Mouse (Mus musculus): ENCODE data around the gene Fam229a.
"Not testable (repeated sequence)": the region's sequence is repeated elsewhere in the genome, so short reads cannot be mapped to it uniquely, and the experiment has no call there.

The Fam229a gene

DNA sequence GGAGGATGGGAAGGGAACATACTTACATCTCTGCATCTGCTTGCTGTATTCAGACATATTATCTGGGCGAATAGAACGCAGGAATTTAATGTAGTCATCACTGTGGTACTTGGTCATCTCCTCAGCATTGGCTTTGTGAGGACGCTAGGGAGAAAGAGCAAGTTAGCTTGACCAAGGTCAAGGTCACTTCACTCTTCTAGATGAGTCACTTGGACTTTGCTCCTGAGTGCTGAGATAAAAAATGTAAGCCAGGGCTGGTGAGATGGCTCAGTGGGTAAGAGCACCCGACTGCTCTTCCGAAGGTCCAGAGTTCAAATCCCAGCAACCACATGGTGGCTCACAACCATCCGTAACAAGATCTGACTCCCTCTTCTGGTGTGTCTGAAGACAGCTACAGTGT, 37.9 kb downstream of the Fam229a start:
- DNase-seq = not testable (repeated sequence)

DNA sequence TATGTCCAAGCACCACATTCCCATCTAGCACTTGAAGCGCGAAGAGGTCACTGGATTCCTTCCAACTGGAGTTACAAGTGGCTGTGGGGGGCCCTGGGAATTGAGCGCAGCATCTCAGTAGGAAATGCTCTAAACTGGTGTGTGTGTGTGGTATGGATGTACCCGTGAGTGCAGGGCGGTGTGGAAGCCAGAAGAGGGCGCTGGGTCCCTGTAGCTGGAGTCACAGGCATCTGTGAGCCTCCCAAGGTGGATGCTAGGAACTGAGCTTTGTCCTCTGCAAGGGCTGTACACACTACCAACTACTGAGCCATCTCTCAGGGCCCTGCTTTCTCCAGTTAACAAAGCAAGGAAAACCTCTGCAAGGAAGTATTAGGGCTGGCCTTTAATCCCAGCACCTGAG, 49.0 kb downstream of the Fam229a start:
- DNase-seq = no peak
